Mouse (Mus musculus) MEL (cell line): ENCODE measurements around the gene Rpl14. TPM values are rescaled to one million over a fixed set of nuclear protein-coding genes. Genes with fewer than 3 reads are reported as not detected.
A peak's percentile ranks its signal among the peaks of the same experiment; 100 is the strongest.

Experiments
- DNase-seq: peaks from one replicate; pipeline ENCODE4 v3.0.0; 2011; ENCODE audit warnings: low read depth, low spot score
- H3K27ac ChIP-seq: 2 replicates; pipeline ENCODE4 v1.5.1; 2012; ENCODE audit warnings: low read depth, mild to moderate bottlenecking, control low read depth, low read length, moderate library complexity; ENCODE audit not compliant: control insufficient read depth
- H3K27me3 ChIP-seq, 2 experiments: fragments of 150-350 bp in 1 of 2; sonication (generic) in 1 of 2; 2 replicates each; pipeline ENCODE4 v1.6.1; 2012; ENCODE audit warnings: low read length in 2 of 2, mild to moderate bottlenecking in 2 of 2, improper control_type of control experiment in 1 of 2, moderate library complexity in 1 of 2; ENCODE audit not compliant: insufficient read depth in 2 of 2, control insufficient read depth in 1 of 2
- H3K36me3 ChIP-seq, 2 experiments: 2 replicates each; pipeline ENCODE4 v1.6.1; 2012 to 2014; ENCODE audit warnings: low read length in 2 of 2, improper control_type of control experiment in 1 of 2, inconsistent platforms in 1 of 2, mild to moderate bottlenecking in 1 of 2; ENCODE audit not compliant: insufficient read depth in 2 of 2, control insufficient read depth in 1 of 2
- H3K4me1 ChIP-seq, 2 experiments: fragments of 150-350 bp in 1 of 2; sonication (generic) in 1 of 2; 2 replicates each; pipeline ENCODE4 v1.6.1; 2012; ENCODE audit warnings: low read length in 2 of 2, improper control_type of control experiment in 1 of 2, mild to moderate bottlenecking in 1 of 2; ENCODE audit not compliant: insufficient read depth in 2 of 2, control insufficient read depth in 1 of 2
- H3K4me3 ChIP-seq, 2 experiments: fragments of 150-350 bp in 1 of 2; sonication (generic) in 1 of 2; 2 replicates each; pipeline ENCODE4 v1.5.1; 2012; ENCODE audit warnings: low read depth in 2 of 2, low read length in 2 of 2, mild to moderate bottlenecking in 2 of 2, moderate library complexity in 2 of 2, control low read depth in 1 of 2, improper control_type of control experiment in 1 of 2; ENCODE audit not compliant: control insufficient read depth in 1 of 2, insufficient read depth in 1 of 2
- H3K79me2 ChIP-seq: 2 replicates; pipeline ENCODE4 v1.6.1; 2012; ENCODE audit warnings: mild to moderate bottlenecking, low read length, moderate library complexity; ENCODE audit not compliant: control insufficient read depth, poor library complexity, insufficient read depth
- H3K9ac ChIP-seq: 2 replicates; pipeline ENCODE4 v1.6.1; 2012; ENCODE audit warnings: low read depth, mild to moderate bottlenecking, control low read depth, low read length, moderate library complexity; ENCODE audit not compliant: control insufficient read depth, poor library complexity, severe bottlenecking
- H3K9me3 ChIP-seq: fragments of 150-350 bp; sonication (generic); replicated peaks from 2 replicates; pipeline ENCODE4 v1.6.1; 2012; ENCODE audit warnings: mild to moderate bottlenecking, low read length, improper control_type of control experiment, moderate library complexity; ENCODE audit not compliant: insufficient read depth
- BHLHE40 ChIP-seq: IDR thresholded peaks from 2 replicates; pipeline ENCODE4 v1.6.1; 2012; ENCODE audit warnings: low read depth, mild to moderate bottlenecking, inconsistent platforms, low read length, improper control_type of control experiment, borderline replicate concordance
- CHD1 ChIP-seq: IDR thresholded peaks from 2 replicates; pipeline ENCODE4 v1.6.1; 2012; ENCODE audit warnings: low read depth, mild to moderate bottlenecking, inconsistent platforms, low read length, improper control_type of control experiment
- CHD2 ChIP-seq: IDR thresholded peaks from 2 replicates; pipeline ENCODE4 v1.6.1; 2011; ENCODE audit warnings: low read length, improper control_type of control experiment
- CTCF ChIP-seq, 3 experiments: IDR thresholded peaks in 2 of 3; conservative IDR thresholded peaks in 1 of 3; 2 replicates each; pipeline ENCODE4 v1.5.1; 2011 to 2012; ENCODE audit warnings: low read length in 3 of 3, low read depth in 2 of 3, mild to moderate bottlenecking in 2 of 3, improper control_type of control experiment in 1 of 3, inconsistent platforms in 1 of 3, mixed read lengths in 1 of 3, moderate library complexity in 1 of 3; ENCODE audit not compliant: control insufficient read depth in 1 of 3, insufficient read depth in 1 of 3, poor library complexity in 1 of 3, severe bottlenecking in 1 of 3
- E2F4 ChIP-seq: IDR thresholded peaks from 2 replicates; pipeline ENCODE4 v1.6.1; 2011; ENCODE audit warnings: low read depth, low read length, improper control_type of control experiment, borderline replicate concordance
- ELF1 ChIP-seq: IDR thresholded peaks from 2 replicates; pipeline ENCODE4 v1.6.1; 2014; ENCODE audit warnings: low read depth, mild to moderate bottlenecking, inconsistent platforms, low read length, improper control_type of control experiment, moderate library complexity
- ETS1 ChIP-seq: IDR thresholded peaks from 2 replicates; pipeline ENCODE4 v1.6.1; 2012; ENCODE audit warnings: low read depth, mild to moderate bottlenecking, inconsistent platforms, low read length, improper control_type of control experiment, moderate library complexity
- GABPA ChIP-seq: IDR thresholded peaks from 2 replicates; pipeline ENCODE4 v1.6.1; 2012; ENCODE audit warnings: low read depth, mild to moderate bottlenecking, inconsistent platforms, low read length, improper control_type of control experiment, moderate library complexity
- GATA1 ChIP-seq: IDR thresholded peaks from 2 replicates; pipeline ENCODE4 v1.6.1; 2011; ENCODE audit warnings: low read depth, low read length, improper control_type of control experiment
- HCFC1 ChIP-seq: IDR thresholded peaks from 2 replicates; pipeline ENCODE4 v1.6.1; 2012; ENCODE audit warnings: low read depth, mild to moderate bottlenecking, inconsistent platforms, low read length, improper control_type of control experiment, moderate library complexity
- JUND ChIP-seq: IDR thresholded peaks from 2 replicates; pipeline ENCODE4 v1.6.1; 2011; ENCODE audit warnings: low read depth, mild to moderate bottlenecking, improper control_type of control experiment, low read length
- KAT2A ChIP-seq: conservative IDR thresholded peaks from 2 replicates; pipeline ENCODE4 v1.6.1; 2012; ENCODE audit warnings: low read depth, low read length, improper control_type of control experiment, inconsistent platforms
- MAFK ChIP-seq: IDR thresholded peaks from 2 replicates; pipeline ENCODE4 v1.6.1; 2011; ENCODE audit warnings: low read depth, mild to moderate bottlenecking, low read length, improper control_type of control experiment, borderline replicate concordance
- MAX ChIP-seq: IDR thresholded peaks from 2 replicates; pipeline ENCODE4 v1.6.1; 2011; ENCODE audit warnings: low read length, improper control_type of control experiment
- MAZ ChIP-seq: IDR thresholded peaks from 2 replicates; pipeline ENCODE4 v1.6.1; 2012; ENCODE audit warnings: low read depth, mild to moderate bottlenecking, inconsistent platforms, low read length, improper control_type of control experiment
- MEF2A ChIP-seq: IDR thresholded peaks from 2 replicates; pipeline ENCODE4 v1.6.1; 2014; ENCODE audit warnings: low read depth, mild to moderate bottlenecking, inconsistent platforms, low read length, improper control_type of control experiment; ENCODE audit not compliant: poor library complexity, insufficient replicate concordance, severe bottlenecking; ENCODE audit errors: extremely low read depth
- MYB ChIP-seq: IDR thresholded peaks from 2 replicates; pipeline ENCODE4 v1.6.1; 2011; ENCODE audit warnings: mild to moderate bottlenecking, low read depth, low read length, improper control_type of control experiment
- MYC ChIP-seq: IDR thresholded peaks from 2 replicates; pipeline ENCODE4 v1.6.1; 2011; ENCODE audit warnings: low read depth, mild to moderate bottlenecking, low read length, improper control_type of control experiment, moderate library complexity
- NELFE ChIP-seq: IDR thresholded peaks from 2 replicates; pipeline ENCODE4 v1.6.1; 2011; ENCODE audit warnings: low read depth, low read length, improper control_type of control experiment
- NRF1 ChIP-seq: IDR thresholded peaks from 2 replicates; pipeline ENCODE4 v1.6.1; 2014; ENCODE audit warnings: low read depth, mild to moderate bottlenecking, inconsistent platforms, low read length, improper control_type of control experiment, moderate library complexity; ENCODE audit not compliant: poor library complexity, insufficient read depth, severe bottlenecking
- POLR2A ChIP-seq, 2 experiments: IDR thresholded peaks; 2 replicates each; pipeline ENCODE4 v1.6.1; 2011 to 2012; ENCODE audit warnings: low read length in 2 of 2, mild to moderate bottlenecking in 2 of 2, control low read depth in 1 of 2, improper control_type of control experiment in 1 of 2, low read depth in 1 of 2, moderate library complexity in 1 of 2; ENCODE audit not compliant: control insufficient read depth in 1 of 2, insufficient read depth in 1 of 2, poor library complexity in 1 of 2
- POLR2AphosphoS5 ChIP-seq: IDR thresholded peaks from 2 replicates; pipeline ENCODE4 v1.6.1; 2012; ENCODE audit warnings: low read depth, borderline replicate concordance, mild to moderate bottlenecking, inconsistent platforms, low read length, moderate library complexity, mixed read lengths
- RAD21 ChIP-seq: IDR thresholded peaks from 2 replicates; pipeline ENCODE4 v1.6.1; 2011; ENCODE audit warnings: mild to moderate bottlenecking, low read depth, low read length, improper control_type of control experiment
- RCOR1 ChIP-seq: IDR thresholded peaks from 2 replicates; pipeline ENCODE4 v1.6.1; 2012; ENCODE audit warnings: low read depth, mild to moderate bottlenecking, inconsistent platforms, low read length, improper control_type of control experiment
- SIN3A ChIP-seq: IDR thresholded peaks from 2 replicates; pipeline ENCODE4 v1.6.1; 2012; ENCODE audit warnings: low read length, improper control_type of control experiment, inconsistent platforms
- TAL1 ChIP-seq: IDR thresholded peaks from 2 replicates; pipeline ENCODE4 v1.6.1; 2012; ENCODE audit warnings: mild to moderate bottlenecking, inconsistent platforms, low read length, moderate library complexity, mixed read lengths
- TBP ChIP-seq: IDR thresholded peaks from 2 replicates; pipeline ENCODE4 v1.8.0; 2011; ENCODE audit warnings: low read depth, low read length, improper control_type of control experiment
- TCF12 ChIP-seq: IDR thresholded peaks from 2 replicates; pipeline ENCODE4 v1.6.1; 2014; ENCODE audit warnings: low read depth, mild to moderate bottlenecking, inconsistent platforms, low read length, improper control_type of control experiment, moderate library complexity
- UBTF ChIP-seq: IDR thresholded peaks from 2 replicates; pipeline ENCODE4 v1.6.1; 2012; ENCODE audit warnings: low read depth, mild to moderate bottlenecking, inconsistent platforms, low read length, improper control_type of control experiment, moderate library complexity, borderline replicate concordance; ENCODE audit not compliant: insufficient read depth
- USF1 ChIP-seq: IDR thresholded peaks from 2 replicates; pipeline ENCODE4 v1.6.1; 2014; ENCODE audit warnings: low read depth, mild to moderate bottlenecking, inconsistent platforms, low read length, improper control_type of control experiment, moderate library complexity
- USF2 ChIP-seq, 2 experiments: IDR thresholded peaks; 2 replicates each; pipeline ENCODE4 v1.6.1; 2011 to 2012; ENCODE audit warnings: improper control_type of control experiment in 2 of 2, low read length in 2 of 2, borderline replicate concordance in 1 of 2, inconsistent platforms in 1 of 2, low read depth in 1 of 2, mild to moderate bottlenecking in 1 of 2; ENCODE audit not compliant: insufficient read depth in 1 of 2
- ZC3H11A ChIP-seq: IDR thresholded peaks from 2 replicates; pipeline ENCODE4 v1.6.1; 2012; ENCODE audit warnings: low read depth, mild to moderate bottlenecking, inconsistent platforms, low read length, improper control_type of control experiment
- ZKSCAN1 ChIP-seq: IDR thresholded peaks from 2 replicates; pipeline ENCODE4 v1.6.1; 2012; ENCODE audit warnings: low read depth, mild to moderate bottlenecking, inconsistent platforms, low read length, improper control_type of control experiment, moderate library complexity
- ZMIZ1 ChIP-seq: IDR thresholded peaks from 2 replicates; pipeline ENCODE4 v1.6.1; 2012; ENCODE audit warnings: low read depth, mild to moderate bottlenecking, inconsistent platforms, low read length, improper control_type of control experiment, moderate library complexity
- ZNF384 ChIP-seq: IDR thresholded peaks from 2 replicates; pipeline ENCODE4 v1.6.1; 2012; ENCODE audit warnings: low read depth, mild to moderate bottlenecking, inconsistent platforms, low read length, improper control_type of control experiment
- polyA plus RNA-seq, 2 experiments: library from polyadenylated mRNA; stranded (reverse) in 1 of 2; unstranded in 1 of 2; fragments of >175 nt in 1 of 2; fragments of >200 nt in 1 of 2; gene quantifications; 2 replicates each; pipeline versions ENCODE4 v1.2.1 to v1.2.4; 2012; ENCODE audit warnings: low replicate concordance in 2 of 2, low read depth in 1 of 2; ENCODE audit not compliant: insufficient read length in 2 of 2, insufficient read depth in 1 of 2, missing spikeins in 1 of 2
- total RNA-seq: library from RNA; depleted of rRNA; stranded (reverse); fragments of 300-350 nt; gene quantifications from 2 replicates; pipeline ENCODE4 v1.2.3, GENCODE M21; 2012

Gene Rpl14
- total and polyA plus RNA-seq, 3 experiments = 502 to 1,607 TPM; not detected in 1

DNA sequence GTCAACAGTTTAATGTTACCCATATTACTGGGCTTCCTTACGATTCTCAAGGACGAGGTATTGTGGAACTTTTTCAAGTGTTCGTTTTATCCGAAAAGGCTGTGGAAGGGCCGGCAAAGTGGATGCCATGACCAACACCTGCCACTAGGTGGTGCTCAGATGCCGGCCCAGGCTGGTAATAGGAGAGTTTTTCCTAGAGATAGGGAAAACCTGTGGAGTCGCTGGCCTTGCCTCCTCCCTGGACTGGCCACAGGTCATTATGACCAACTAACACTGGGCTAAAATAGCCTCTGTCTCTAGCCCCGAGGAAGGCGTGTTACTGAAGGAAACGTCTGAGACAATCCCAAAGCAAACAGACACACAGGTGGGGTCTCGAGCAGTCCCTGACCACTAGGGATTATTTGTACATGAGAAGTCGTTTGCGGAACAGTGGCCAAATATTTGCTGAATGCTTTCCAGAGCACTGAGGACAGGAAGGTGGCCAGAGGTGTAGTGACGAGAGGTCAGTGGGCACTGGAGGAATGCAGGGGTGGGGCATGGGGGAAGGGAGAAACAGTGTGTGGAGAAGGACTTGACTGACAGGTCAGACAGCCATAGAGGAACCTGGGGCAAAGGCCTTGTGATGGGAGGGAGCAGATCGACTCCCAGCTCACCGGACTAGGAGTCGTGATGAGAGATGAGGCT is 30.4 kb downstream of the Rpl14 start:
- H3K4me3 ChIP-seq = peak overlapping the region; percentile 73 to 78
- no peaks in the 10 kb centered on the region for H3K79me2 ChIP-seq
- no peaks in the 10 kb centered on the region for H3K4me1 ChIP-seq
- no peaks in the 10 kb centered on the region for H3K36me3 ChIP-seq
- H3K27ac ChIP-seq = peak overlapping the region; percentile 38; the same call in 1 of the 2 replicates
- DNase-seq = peak; percentile 93
- peak overlapping the region; percentile 62 for H3K9ac ChIP-seq
- H3K27me3 ChIP-seq = no peaks in the 10 kb centered on the region; a peak in 2 of 4 replicates
- H3K9me3 ChIP-seq = no peaks in the 10 kb centered on the region
- 0 out of 2 replicates have a peak, but pooled peaks have one; percentile 19 for TF ChIP-seq JUND
- TF ChIP-seq TCF12 = 0 out of 2 replicates have a peak, but pooled peaks have one; percentile 16
- TF ChIP-seq MAZ = peak; percentile 46
- TF ChIP-seq USF1 = peak; percentile 55
- no peak for TF ChIP-seq E2F4
- TF ChIP-seq CHD1 = no peak
- no peak for TF ChIP-seq MEF2A
- 0 out of 2 replicates have a peak, but pooled peaks have one; percentile 19 for TF ChIP-seq BHLHE40
- no peak for TF ChIP-seq MYB
- peak; percentile 13; the same call in 1 of the 2 replicates for TF ChIP-seq NELFE
- TF ChIP-seq TBP = no peak
- TF ChIP-seq UBTF = no peak
- TF ChIP-seq CTCF (IDR thresholded peaks at IDR 0.05 in 2 of 3, conservative IDR thresholded peaks at IDR 0.05 in 1 of 3; ENCODE audit: control insufficient read depth in 1 of 3, insufficient read depth in 1 of 3, low read depth in 2 of 3, low read length in 3 of 3, poor library complexity in 1 of 3, severe bottlenecking in 1 of 3) = peak; percentile 86 to 96 (median 90)
- TF ChIP-seq NRF1 = 0 out of 2 replicates have a peak, but pooled peaks have one; percentile 9
- TF ChIP-seq TAL1 = no peak
- TF ChIP-seq ETS1 = no peak
- TF ChIP-seq RAD21 = peak; percentile 95
- TF ChIP-seq POLR2AphosphoS5 = no peak
- peak; percentile 66 for TF ChIP-seq CHD2
- TF ChIP-seq MYC = 0 out of 2 replicates have a peak, but pooled peaks have one; percentile 16
- TF ChIP-seq GABPA = no peak
- TF ChIP-seq KAT2A = no peak
- TF ChIP-seq POLR2A (IDR thresholded peaks at IDR 0.05; ENCODE audit: control insufficient read depth in 1 of 2, insufficient read depth in 1 of 2, low read depth in 1 of 2, low read length in 2 of 2, poor library complexity in 1 of 2) = peak in 1 of 2 experiments; percentile 57; a peak in 1 of 4 replicates
- TF ChIP-seq ZMIZ1 = no peak
- peak; percentile 76 for TF ChIP-seq ZC3H11A
- TF ChIP-seq MAFK = no peak
- no peak for TF ChIP-seq ELF1
- no peak for TF ChIP-seq ZNF384
- peak; percentile 74 for TF ChIP-seq SIN3A
- TF ChIP-seq USF2 (IDR thresholded peaks at IDR 0.05; ENCODE audit: borderline replicate concordance in 1 of 2, insufficient read depth in 1 of 2, low read depth in 1 of 2, low read length in 2 of 2) = no peak
- no peak; the same call in 1 of the 2 replicates for TF ChIP-seq HCFC1
- no peak for TF ChIP-seq ZKSCAN1
- no peak for TF ChIP-seq GATA1
- TF ChIP-seq MAX = peak; percentile 34; the same call in 1 of the 2 replicates
- TF ChIP-seq RCOR1 = no peak
